Mouse (Mus musculus): ENCODE results near the gene Slc16a14.
A peak's percentile ranks its signal among the peaks of the same experiment; 100 is the strongest.

Slc16a14 gene

GRCm38 (mm10) chr1:84885921-84886320 lies 49.0 kb downstream of the Slc16a14 start:
- Histone ChIP-seq H3K36me3 (ENCODE audit: control insufficient read depth, insufficient read depth, low read length, poor library complexity, severe bottlenecking) (no peaks in the 10 kb centered on the region), H3K27me3 (ENCODE audit: control insufficient read depth, insufficient read depth, low read length, poor library complexity, severe bottlenecking) (no peaks in the 10 kb centered on the region)
- DNase-seq (ENCODE audit: low read depth, low spot score), result peak; percentile 19

GRCm38 (mm10) chr1:84885174-84885573 lies 49.8 kb downstream of the Slc16a14 start:
- no peaks in the 10 kb centered on the region for H3K27me3 ChIP-seq (ENCODE audit: control insufficient read depth, insufficient read depth, low read length, poor library complexity, severe bottlenecking)
- DNase-seq (ENCODE audit: low read depth, low spot score), result peak; percentile 11
- H3K36me3 ChIP-seq (ENCODE audit: control insufficient read depth, insufficient read depth, low read length, poor library complexity, severe bottlenecking), result no peaks in the 10 kb centered on the region

GRCm38 (mm10) chr1:84883889-84884288 lies 51.0 kb downstream of the Slc16a14 start:
- no peaks in the 10 kb centered on the region for H3K36me3 ChIP-seq (ENCODE audit: control insufficient read depth, insufficient read depth, low read length, poor library complexity, severe bottlenecking)
- DNase-seq (ENCODE audit: low read depth, low spot score), result no peak
- H3K27me3 ChIP-seq (ENCODE audit: control insufficient read depth, insufficient read depth, low read length, poor library complexity, severe bottlenecking), result no peaks in the 10 kb centered on the region

- no peaks in the 10 kb centered on the region for H3K27me3 ChIP-seq (ENCODE audit: control insufficient read depth, insufficient read depth, low read length, poor library complexity, severe bottlenecking)
- no peaks in the 10 kb centered on the region for H3K36me3 ChIP-seq (ENCODE audit: control insufficient read depth, insufficient read depth, low read length, poor library complexity, severe bottlenecking)
- no peak for DNase-seq (ENCODE audit: low read depth, low spot score)
Measured at GRCm38 (mm10) chr1:84882937-84883336, 52.0 kb downstream of the Slc16a14 start.

- no peak for DNase-seq (ENCODE audit: low read depth, low spot score)
- Histone ChIP-seq H3K27me3 (ENCODE audit: control insufficient read depth, insufficient read depth, low read length, poor library complexity, severe bottlenecking) (no peaks in the 10 kb centered on the region), H3K36me3 (ENCODE audit: control insufficient read depth, insufficient read depth, low read length, poor library complexity, severe bottlenecking) (no peaks in the 10 kb centered on the region)
Measured at GRCm38 (mm10) chr1:84882066-84882532, 52.8 kb downstream of the Slc16a14 start.

GRCm38 (mm10) chr1:84881248-84882065 lies 53.5 kb downstream of the Slc16a14 start:
- Histone ChIP-seq H3K27me3 (ENCODE audit: control insufficient read depth, insufficient read depth, low read length, poor library complexity, severe bottlenecking) (no peaks in the 10 kb centered on the region), H3K36me3 (ENCODE audit: control insufficient read depth, insufficient read depth, low read length, poor library complexity, severe bottlenecking) (no peaks in the 10 kb centered on the region)
- no peak for DNase-seq (ENCODE audit: low read depth, low spot score)

- Histone ChIP-seq H3K27me3 (ENCODE audit: control insufficient read depth, insufficient read depth, low read length, poor library complexity, severe bottlenecking) (no peaks in the 10 kb centered on the region), H3K36me3 (ENCODE audit: control insufficient read depth, insufficient read depth, low read length, poor library complexity, severe bottlenecking) (no peaks in the 10 kb centered on the region)
- no peak for DNase-seq (ENCODE audit: low read depth, low spot score)
Measured at GRCm38 (mm10) chr1:84879571-84880120, 55.3 kb downstream of the Slc16a14 start.

GRCm38 (mm10) chr1:84877590-84877989 lies 57.3 kb downstream of the Slc16a14 start:
- DNase-seq (ENCODE audit: low read depth, low spot score), result no peak
- H3K27me3 ChIP-seq (ENCODE audit: control insufficient read depth, insufficient read depth, low read length, poor library complexity, severe bottlenecking), result no peaks in the 10 kb centered on the region
- H3K36me3 ChIP-seq (ENCODE audit: control insufficient read depth, insufficient read depth, low read length, poor library complexity, severe bottlenecking), result no peaks in the 10 kb centered on the region

GRCm38 (mm10) chr1:84872939-84873338 lies 62.0 kb downstream of the Slc16a14 start:
- Histone ChIP-seq H3K36me3 (ENCODE audit: control insufficient read depth, insufficient read depth, low read length, poor library complexity, severe bottlenecking) (no peaks in the 10 kb centered on the region), H3K27me3 (ENCODE audit: control insufficient read depth, insufficient read depth, low read length, poor library complexity, severe bottlenecking) (no peaks in the 10 kb centered on the region)
- no peak for DNase-seq (ENCODE audit: low read depth, low spot score)

GRCm38 (mm10) chr1:84872105-84872504 lies 62.8 kb downstream of the Slc16a14 start:
- Histone ChIP-seq H3K36me3 (ENCODE audit: control insufficient read depth, insufficient read depth, low read length, poor library complexity, severe bottlenecking) (no peaks in the 10 kb centered on the region), H3K27me3 (ENCODE audit: control insufficient read depth, insufficient read depth, low read length, poor library complexity, severe bottlenecking) (no peaks in the 10 kb centered on the region)
- no peak for DNase-seq (ENCODE audit: low read depth, low spot score)

- H3K27me3 ChIP-seq (ENCODE audit: control insufficient read depth, insufficient read depth, low read length, poor library complexity, severe bottlenecking), result no peaks in the 10 kb centered on the region
Measured at GRCm38 (mm10) chr1:84871131-84871530, 63.8 kb downstream of the Slc16a14 start.

GRCm38 (mm10) chr1:84869498-84869897 lies 65.4 kb downstream of the Slc16a14 start:
- H3K27me3 ChIP-seq (ENCODE audit: control insufficient read depth, insufficient read depth, low read length, poor library complexity, severe bottlenecking), result no peaks in the 10 kb centered on the region

More at GRCm38 (mm10) chr1:84871131-84871530, 63.8 kb downstream of the Slc16a14 start:
- no peak for DNase-seq (ENCODE audit: low read depth, low spot score)
- no peaks in the 10 kb centered on the region for H3K36me3 ChIP-seq (ENCODE audit: control insufficient read depth, insufficient read depth, low read length, poor library complexity, severe bottlenecking)

GRCm38 (mm10) chr1:84868841-84869240 lies 66.1 kb downstream of the Slc16a14 start:
- Histone ChIP-seq H3K27me3 (ENCODE audit: control insufficient read depth, insufficient read depth, low read length, poor library complexity, severe bottlenecking) (no peaks in the 10 kb centered on the region), H3K36me3 (ENCODE audit: control insufficient read depth, insufficient read depth, low read length, poor library complexity, severe bottlenecking) (no peaks in the 10 kb centered on the region)
- DNase-seq (ENCODE audit: low read depth, low spot score), result no peak

More at GRCm38 (mm10) chr1:84869498-84869897, 65.4 kb downstream of the Slc16a14 start:
- no peak for DNase-seq (ENCODE audit: low read depth, low spot score)
- no peaks in the 10 kb centered on the region for H3K36me3 ChIP-seq (ENCODE audit: control insufficient read depth, insufficient read depth, low read length, poor library complexity, severe bottlenecking)

GRCm38 (mm10) chr1:84868311-84868710 lies 66.6 kb downstream of the Slc16a14 start:
- Histone ChIP-seq H3K27me3 (ENCODE audit: control insufficient read depth, insufficient read depth, low read length, poor library complexity, severe bottlenecking) (no peaks in the 10 kb centered on the region), H3K36me3 (ENCODE audit: control insufficient read depth, insufficient read depth, low read length, poor library complexity, severe bottlenecking) (no peaks in the 10 kb centered on the region)
- DNase-seq (ENCODE audit: low read depth, low spot score), result no peak

- Histone ChIP-seq H3K36me3 (ENCODE audit: control insufficient read depth, insufficient read depth, low read length, poor library complexity, severe bottlenecking) (no peaks in the 10 kb centered on the region), H3K27me3 (ENCODE audit: control insufficient read depth, insufficient read depth, low read length, poor library complexity, severe bottlenecking) (no peaks in the 10 kb centered on the region)
- DNase-seq (ENCODE audit: low read depth, low spot score), result no peak
Measured at GRCm38 (mm10) chr1:84866706-84867230, 68.2 kb downstream of the Slc16a14 start.
